Mouse (Mus musculus) small intestine, adult 2 months (tissue): Measurements from ENCODE around the gene S100a5. TPM values are rescaled to one million over a fixed set of nuclear protein-coding genes. Genes with fewer than 3 reads are reported as not detected.
A peak's percentile ranks its signal among the peaks of the same experiment; 100 is the strongest.

ENCODE experiments used
- H3K27ac ChIP-seq: fragments of 200-500 bp; 2 replicates; pipeline ENCODE4 v1.5.1; 2012; ENCODE audit warnings: low read depth, low read length, control low read depth, inconsistent platforms; ENCODE audit not compliant: insufficient read depth
- H3K27me3 ChIP-seq: fragments of 200-500 bp; 2 replicates; pipeline ENCODE4 v1.6.1; 2012; ENCODE audit warnings: mild to moderate bottlenecking, moderate library complexity, low read length, inconsistent platforms; ENCODE audit not compliant: control insufficient read depth, insufficient read depth
- H3K36me3 ChIP-seq: fragments of 200-500 bp; 2 replicates; pipeline ENCODE4 v1.6.1; 2012; ENCODE audit warnings: mild to moderate bottlenecking, low read length, control low read depth, inconsistent platforms; ENCODE audit not compliant: control insufficient read depth, insufficient read depth
- H3K4me1 ChIP-seq: fragments of 200-500 bp; 2 replicates; pipeline ENCODE4 v1.6.1; 2012; ENCODE audit warnings: low read length, inconsistent platforms, mixed read lengths; ENCODE audit not compliant: control insufficient read depth, insufficient read depth, insufficient read length
- H3K4me3 ChIP-seq: fragments of 200-500 bp; 2 replicates; pipeline ENCODE4 v1.5.1; 2012; ENCODE audit warnings: low read depth, mild to moderate bottlenecking, control low read depth, inconsistent platforms, low read length, moderate library complexity
- CTCF ChIP-seq: fragments of 200-500 bp; IDR thresholded peaks from 2 replicates; pipeline ENCODE4 v1.5.1; 2012; ENCODE audit warnings: low read depth, mild to moderate bottlenecking, control low read depth, inconsistent platforms, low read length, moderate library complexity, mixed read lengths; ENCODE audit not compliant: insufficient replicate concordance, insufficient read length; ENCODE audit errors: extremely low read depth
- POLR2A ChIP-seq: fragments of 200-500 bp; IDR thresholded peaks from 2 replicates; pipeline ENCODE4 v1.6.1; 2012; ENCODE audit warnings: low read depth, mild to moderate bottlenecking, control low read depth, inconsistent platforms, low read length, moderate library complexity
- WGBS: fragments of 180-500 bp; shearing (Covaris S2); methylation state at CpG from one replicate; pipeline ENCODE4 v1.1.7; 2018; 5-methylcytosine and 5-hydroxymethylcytosine counted together
- polyA plus RNA-seq: library from polyadenylated mRNA; depleted of rRNA; stranded (reverse); fragments of >200 nt; gene quantifications from 2 replicates; pipeline ENCODE4 v1.2.3, GENCODE M21; 2012

Gene S100a5
- polyA plus RNA-seq, 1 experiment: not detected

DNA sequence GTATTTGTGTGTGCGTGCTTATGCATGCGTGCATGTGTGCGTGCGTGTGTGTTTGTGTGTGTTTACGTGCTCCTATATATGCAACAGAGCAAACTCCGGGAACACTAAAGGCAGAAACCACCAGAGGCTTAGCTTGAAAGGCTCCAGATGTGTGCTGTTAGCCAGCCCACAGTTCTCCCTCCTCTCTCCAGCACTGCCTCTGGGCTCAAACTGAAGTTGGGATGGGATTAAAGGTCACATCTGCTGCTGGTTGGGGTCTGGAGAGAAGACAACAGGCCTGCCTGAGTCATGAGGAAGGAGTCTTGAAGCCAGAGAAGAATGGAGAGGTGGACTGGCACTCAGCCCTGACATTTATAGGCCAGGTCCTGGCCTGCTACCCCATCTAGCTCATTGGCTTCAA is 2.1 kb upstream of the S100a5 start:
- TF ChIP-seq CTCF: no peak
- no peak for TF ChIP-seq POLR2A
- no peak overlapping the region for H3K27ac ChIP-seq
- no peaks in the 10 kb centered on the region for H3K36me3 ChIP-seq
- no peaks in the 10 kb centered on the region for H3K27me3 ChIP-seq
- 89% methylated on average over 6 of the region's 6 CpGs for WGBS
- peaks cover 6% of the 10 kb centered on the region; the same call in 1 of the 2 replicates for H3K4me1 ChIP-seq
- H3K4me3 ChIP-seq: no peak overlapping the region

DNA sequence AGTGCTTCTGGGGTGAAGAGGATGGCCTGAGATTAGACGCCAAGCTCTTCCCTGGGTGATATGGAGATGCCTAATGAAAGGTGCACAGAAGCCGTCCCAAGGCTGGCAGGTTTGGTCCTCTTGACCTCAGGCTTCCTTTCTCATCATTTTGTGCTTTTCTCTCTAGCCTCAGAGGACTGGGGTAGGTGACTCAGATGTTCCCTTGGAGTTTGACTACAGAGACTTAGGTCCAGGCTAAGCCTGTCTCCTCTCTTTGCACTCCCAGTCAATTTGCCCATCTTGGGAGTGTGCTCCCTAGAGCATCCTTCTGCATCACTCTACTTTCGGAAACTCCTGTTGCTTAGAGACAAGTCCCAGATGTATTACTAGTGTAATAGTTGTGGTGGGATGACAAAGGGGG is 962 bp upstream of the S100a5 start:
- no peak for TF ChIP-seq CTCF
- TF ChIP-seq POLR2A: no peak
- Histone ChIP-seq H3K4me1 (peaks cover 6% of the 10 kb centered on the region), H3K4me3 (no peak overlapping the region), H3K27ac (no peak overlapping the region), H3K36me3 (no peaks in the 10 kb centered on the region), H3K27me3 (no peaks in the 10 kb centered on the region)
- WGBS: 91% methylated on average over 3 of the region's 3 CpGs

DNA sequence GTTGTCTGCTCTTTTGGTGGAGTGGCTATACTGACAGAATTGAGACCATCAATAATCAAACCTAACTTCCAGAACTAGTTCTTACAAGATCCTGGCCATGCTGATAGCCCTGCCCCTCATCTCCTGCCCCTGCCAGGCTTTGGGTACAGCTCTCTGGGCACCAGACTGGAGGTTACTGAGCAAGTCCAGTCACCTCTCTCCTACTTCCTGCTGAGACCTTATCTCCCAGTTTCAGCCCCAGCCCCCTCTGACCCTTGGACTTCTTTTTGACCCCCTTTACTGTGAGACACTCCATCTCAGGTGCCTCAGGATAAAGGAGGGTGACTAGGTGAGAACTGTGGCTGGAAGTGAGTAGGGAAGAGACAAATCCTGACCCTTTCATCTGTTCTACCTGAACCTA is 779 bp downstream of the S100a5 start:
- TF ChIP-seq CTCF (no peak), POLR2A (no peak)

DNA sequence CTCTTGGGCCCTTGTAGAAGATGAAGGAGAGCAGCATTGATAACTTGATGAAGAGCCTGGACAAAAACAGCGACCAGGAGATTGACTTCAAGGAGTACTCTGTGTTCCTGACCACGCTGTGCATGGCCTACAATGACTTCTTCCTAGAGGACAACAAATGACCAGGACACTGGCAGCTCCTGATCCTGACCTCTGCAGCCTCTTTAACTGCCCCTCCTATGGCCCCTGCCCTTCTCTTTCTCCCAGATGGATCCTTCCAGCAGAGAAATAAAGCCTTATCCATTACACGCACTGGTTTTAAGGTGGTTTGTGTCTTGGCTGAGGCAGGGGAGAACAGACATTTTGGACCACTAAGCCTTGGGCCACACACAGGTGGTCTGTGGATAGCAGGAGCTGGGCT is 3.2 kb downstream of the S100a5 start:
- no peaks in the 10 kb centered on the region for H3K27me3 ChIP-seq
- TF ChIP-seq POLR2A (no peak), CTCF (no peak)
- no peaks in the 10 kb centered on the region for H3K36me3 ChIP-seq
- no peak overlapping the region for H3K27ac ChIP-seq
- peaks cover 25% of the 10 kb centered on the region for H3K4me1 ChIP-seq
- H3K4me3 ChIP-seq: no peak overlapping the region
- 92% methylated on average over 3 of the region's 3 CpGs for WGBS

More for the DNA sequence above, 779 bp downstream of the S100a5 start:
- no peak overlapping the region for H3K27ac ChIP-seq
- no peaks in the 10 kb centered on the region for H3K27me3 ChIP-seq
- H3K36me3 ChIP-seq: no peaks in the 10 kb centered on the region
- peaks cover 18% of the 10 kb centered on the region for H3K4me1 ChIP-seq
- H3K4me3 ChIP-seq: no peak overlapping the region

DNA sequence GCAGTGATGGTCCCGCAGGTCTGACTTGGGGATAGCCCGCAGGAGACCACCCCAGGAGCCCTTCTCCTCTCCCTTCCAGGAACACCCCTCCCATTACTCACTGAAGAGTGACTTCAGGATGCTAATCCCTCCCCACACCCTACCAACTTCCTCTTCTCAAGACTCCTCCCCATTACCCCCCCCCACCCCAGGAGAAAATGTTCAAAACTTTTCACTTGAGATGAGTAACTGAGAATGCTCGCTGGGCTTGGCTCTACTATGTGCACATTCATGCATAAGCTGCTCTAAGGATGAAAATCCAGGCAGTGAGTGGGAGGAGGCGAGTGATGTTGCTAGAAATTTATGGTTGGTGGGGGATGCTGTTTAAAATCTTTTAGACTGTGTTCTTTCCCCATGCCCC is 3.7 kb downstream of the S100a5 start:
- no peaks in the 10 kb centered on the region for H3K36me3 ChIP-seq
- H3K27ac ChIP-seq: no peak overlapping the region

DNA sequence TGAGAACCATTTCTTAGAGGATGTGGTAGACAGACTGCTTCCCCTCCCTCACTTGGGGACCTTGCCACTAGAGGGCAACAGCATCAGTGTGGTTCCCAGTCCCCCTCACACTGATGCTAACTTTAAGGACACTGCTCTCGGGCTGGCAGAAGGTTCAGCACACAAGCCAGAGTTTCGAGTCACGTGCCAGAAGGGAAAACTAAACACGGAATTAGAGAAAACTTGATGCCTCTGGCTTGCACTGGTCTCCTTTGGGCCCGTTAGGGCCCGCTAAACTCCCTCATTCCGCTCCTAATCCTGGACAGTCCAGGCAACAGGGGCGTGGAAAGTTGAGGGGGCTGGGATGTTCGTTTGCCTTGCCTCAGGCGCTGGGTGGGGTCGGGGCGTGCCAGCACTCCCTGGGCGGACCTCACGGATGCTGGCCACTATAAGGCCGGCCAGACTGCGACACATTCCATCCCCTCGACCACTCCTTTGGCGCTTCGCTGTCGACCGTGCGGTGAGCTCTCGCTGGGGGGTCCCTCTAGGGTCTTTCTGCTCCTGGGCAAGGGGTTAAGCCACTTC is 4.5 kb downstream of the S100a5 start, which contains the start of gene S100a6:
Gene S100a6 (plus strand): TSS at position 155 of the 564 bp plus-strand sequence.
- Histone ChIP-seq H3K27me3 (no peaks in the 10 kb centered on the region), H3K4me3 (peak within 1 kb of the TSS; percentile 61), H3K36me3 (no peaks in the 10 kb centered on the region), H3K4me1 (peaks cover 25% of the 10 kb centered on the region), H3K27ac (peak within 1 kb of the TSS; percentile 40)
- peak; percentile 71; the same call in 1 of the 2 replicates for TF ChIP-seq CTCF
- TF ChIP-seq POLR2A: peak; percentile 15; the same call in 1 of the 2 replicates
- 7% methylated on average over 23 of the region's 23 CpGs for whole genome bisulfite sequencing

More for the DNA sequence above, 3.7 kb downstream of the S100a5 start:
- Histone ChIP-seq H3K4me1 (peaks cover 25% of the 10 kb centered on the region), H3K27me3 (no peaks in the 10 kb centered on the region), H3K4me3 (no peak overlapping the region)
- WGBS: 72% methylated on average over 4 of the region's 4 CpGs
- TF ChIP-seq POLR2A (no peak), CTCF (no peak)

DNA sequence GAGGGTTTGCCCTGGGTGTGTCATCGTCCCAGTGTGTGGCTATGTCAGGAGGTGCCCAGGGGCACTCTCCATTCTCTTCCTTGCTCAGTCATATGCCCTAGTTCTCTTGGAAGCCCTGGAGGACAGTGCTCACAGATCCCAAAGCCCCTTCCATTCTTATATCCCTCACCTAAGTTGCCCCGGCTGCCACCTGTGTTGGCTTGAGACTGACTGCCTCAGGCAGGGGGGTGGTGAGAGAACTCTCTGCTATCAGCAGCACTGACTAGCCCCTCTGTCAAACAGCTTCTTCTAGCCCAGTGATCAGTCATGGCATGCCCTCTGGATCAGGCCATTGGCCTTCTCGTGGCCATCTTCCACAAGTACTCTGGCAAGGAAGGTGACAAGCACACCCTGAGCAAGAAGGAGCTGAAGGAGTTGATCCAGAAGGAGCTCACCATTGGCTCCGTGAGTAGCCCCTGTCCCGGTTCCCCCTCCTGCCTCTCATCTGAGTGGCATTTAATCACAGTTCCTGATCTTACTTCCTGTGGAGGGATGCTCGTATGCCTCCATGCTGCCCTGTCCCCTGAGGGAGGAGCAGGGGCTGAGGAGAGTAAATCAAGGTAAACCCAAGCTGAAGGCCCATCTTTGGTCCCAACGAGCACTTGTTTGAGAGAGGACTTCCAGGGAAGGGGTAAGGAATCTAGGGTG is 5.3 kb downstream of the S100a5 start:
- Histone ChIP-seq H3K36me3 (no peaks in the 10 kb centered on the region), H3K4me1 (peaks cover 25% of the 10 kb centered on the region), H3K27ac (peak overlapping the region; percentile 40), H3K27me3 (no peaks in the 10 kb centered on the region), H3K4me3 (peak overlapping the region; percentile 61)
- TF ChIP-seq CTCF: no peak
- no peak for TF ChIP-seq POLR2A
- WGBS: 72% methylated on average over 7 of the region's 7 CpGs
